Mouse (Mus musculus): Measurements from ENCODE around the gene Prss35.

The Prss35 gene

DNA sequence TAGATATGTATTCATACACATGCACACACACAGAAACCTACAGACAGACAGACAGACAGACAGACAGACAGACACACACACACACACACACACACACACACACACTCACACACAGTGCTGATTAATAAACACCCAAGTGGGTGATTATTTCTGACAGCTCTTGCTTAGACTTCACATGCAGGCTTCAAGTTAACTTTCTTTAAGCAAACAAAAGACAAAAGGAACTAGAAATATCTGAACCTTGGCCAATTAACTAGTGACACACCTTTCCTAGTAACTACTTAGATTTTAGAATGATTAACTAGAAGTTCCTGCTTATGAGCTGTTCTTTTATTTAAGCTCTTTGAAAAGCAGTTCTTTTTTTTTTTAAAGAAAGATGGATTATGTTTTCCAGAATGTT is 9.1 kb upstream of the Prss35 start:
- no peak for DNase-seq (ENCODE audit: low spot score in 2 of 2)

DNA sequence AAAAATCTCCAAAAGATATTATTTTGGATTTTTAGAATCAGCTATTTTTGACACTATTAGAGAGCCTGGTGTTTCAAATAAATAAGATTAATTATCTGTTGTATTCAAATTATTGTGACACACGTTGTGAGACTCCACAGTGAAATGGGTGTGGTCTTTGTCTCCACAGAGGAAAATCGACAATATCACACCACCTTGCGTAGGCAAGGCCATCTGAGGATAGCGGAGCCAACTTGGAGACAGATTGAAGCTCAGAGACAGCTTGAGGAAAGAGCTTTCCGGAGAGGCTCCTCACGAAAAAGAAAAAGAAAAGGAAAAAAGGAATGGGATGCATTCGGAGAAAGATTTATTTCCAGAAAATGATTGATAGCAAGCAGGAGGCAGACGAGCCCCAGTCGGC is 8.7 kb upstream of the Prss35 start:
- DNase-seq (ENCODE audit: low spot score in 2 of 2) = no peak

GRCm38 (mm10) chr9:86736991-86737390 is 6.5 kb upstream of the Prss35 start:
- no peak for DNase-seq (ENCODE audit: low spot score in 2 of 2)

- no peak for DNase-seq (ENCODE audit: low spot score in 2 of 2)
Measured at GRCm38 (mm10) chr9:86738067-86738466, 5.4 kb upstream of the Prss35 start.

DNA sequence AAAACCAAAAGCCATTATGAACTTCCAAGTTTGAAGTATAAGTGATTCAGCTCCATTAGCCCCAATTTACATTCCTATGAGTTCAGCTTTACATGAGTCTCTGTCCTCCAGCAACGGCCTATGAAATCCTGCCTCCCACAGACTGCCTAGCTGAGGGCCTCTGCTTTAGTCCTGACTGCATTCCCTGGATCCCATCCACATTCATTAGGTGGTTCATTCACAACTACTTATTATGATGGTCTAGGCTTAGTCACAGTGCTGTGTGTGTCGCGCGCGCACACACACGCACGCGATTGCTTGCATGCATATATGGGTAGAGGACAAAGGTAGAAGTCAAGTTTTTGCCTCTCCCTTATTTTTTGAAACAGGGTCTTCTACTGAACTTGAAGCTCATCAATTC is 4.6 kb upstream of the Prss35 start:
- no peak for DNase-seq (ENCODE audit: low spot score in 2 of 2)

- no peak for DNase-seq (ENCODE audit: low spot score in 2 of 2)
Measured at GRCm38 (mm10) chr9:86739971-86740370, 3.5 kb upstream of the Prss35 start.

- no peak for DNase-seq (ENCODE audit: low spot score in 2 of 2)
Measured at GRCm38 (mm10) chr9:86744041-86744440, 592 bp downstream of the Prss35 start.

DNA sequence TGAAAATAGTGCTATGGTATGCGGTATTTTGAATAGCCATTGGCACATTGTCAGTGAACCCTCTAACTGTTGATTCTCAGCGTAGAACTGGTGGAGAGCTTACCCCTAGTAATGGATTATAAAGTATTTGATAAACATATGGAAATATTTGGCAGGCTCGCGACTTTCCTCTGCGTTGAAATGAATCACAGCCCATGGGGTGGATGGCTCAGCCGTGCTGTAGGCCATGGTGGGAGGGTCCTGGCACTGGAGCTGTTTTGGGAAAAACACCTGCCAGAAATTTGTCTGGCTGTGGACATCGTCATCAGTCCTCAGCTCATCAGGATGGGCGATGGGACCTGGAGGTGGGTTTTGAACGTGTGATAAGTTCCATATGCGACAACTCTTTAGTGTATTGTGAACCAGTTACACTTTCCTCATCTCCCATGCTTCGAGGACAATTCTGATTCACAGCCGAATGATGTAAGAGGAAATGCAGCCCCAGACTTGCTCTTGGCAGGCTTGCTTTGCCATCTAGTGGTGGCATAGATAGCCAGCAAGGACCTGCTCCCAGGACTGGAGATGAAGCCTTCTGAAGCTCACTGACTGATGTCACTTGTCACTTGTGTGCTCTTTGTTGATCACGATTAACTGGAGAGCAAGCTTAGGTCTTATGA is 2.6 kb downstream of the Prss35 start:
- DNase-seq (ENCODE audit: low spot score in 2 of 2) = peak; percentile 68 to 87

GRCm38 (mm10) chr9:86762477-86763376 is 19.3 kb downstream of the Prss35 start:
- no peak for DNase-seq (ENCODE audit: low spot score in 2 of 2)

DNA sequence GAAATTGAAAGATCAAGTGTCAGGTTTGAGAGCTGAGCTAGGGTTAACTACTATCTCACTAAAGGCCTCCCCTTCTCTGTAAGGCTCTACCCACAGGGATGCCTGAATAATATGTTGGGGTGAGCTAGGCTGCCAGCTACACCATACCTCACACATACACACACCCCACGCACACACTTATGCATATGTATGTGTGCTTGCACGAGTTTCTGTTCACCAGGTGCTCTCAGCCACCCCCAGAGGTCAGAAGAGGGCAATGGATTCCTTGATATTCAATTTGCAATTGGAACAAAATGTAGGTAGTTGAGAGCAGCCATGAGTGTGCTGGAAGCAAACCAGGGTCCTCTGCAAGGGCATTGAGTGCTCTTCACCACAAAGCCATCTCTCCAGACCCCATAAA is 20.6 kb downstream of the Prss35 start:
- DNase-seq (ENCODE audit: low spot score in 2 of 2) = no peak

GRCm38 (mm10) chr9:86766991-86767390 is 23.5 kb downstream of the Prss35 start:
- no peak for DNase-seq (ENCODE audit: low spot score in 2 of 2)

DNA sequence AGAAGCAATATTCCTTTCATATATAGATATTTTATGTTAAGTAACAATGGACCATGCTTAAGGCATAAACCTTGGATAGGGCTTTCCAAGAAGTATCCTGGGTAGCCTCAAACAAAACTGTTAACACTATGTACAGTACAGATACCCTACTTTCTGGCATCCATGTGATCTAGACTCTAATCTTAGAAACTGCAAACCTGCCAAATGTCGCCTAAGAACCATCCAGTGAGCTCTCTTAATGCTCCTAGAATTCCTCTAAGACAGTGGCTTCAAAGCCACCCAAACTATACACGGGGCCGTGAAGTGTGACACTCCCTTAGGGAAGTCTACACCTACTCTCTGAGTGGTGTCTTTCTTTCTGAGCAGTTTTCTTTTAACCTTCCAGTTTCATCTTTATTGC is 29.4 kb downstream of the Prss35 start:
- DNase-seq (ENCODE audit: low spot score in 2 of 2) = no peak

- DNase-seq (ENCODE audit: low spot score in 2 of 2) = no peak
Measured at GRCm38 (mm10) chr9:86773996-86774395, 30.5 kb downstream of the Prss35 start.

GRCm38 (mm10) chr9:86775374-86775773 is 31.9 kb downstream of the Prss35 start:
- DNase-seq (ENCODE audit: low spot score in 2 of 2) = no peak

DNA sequence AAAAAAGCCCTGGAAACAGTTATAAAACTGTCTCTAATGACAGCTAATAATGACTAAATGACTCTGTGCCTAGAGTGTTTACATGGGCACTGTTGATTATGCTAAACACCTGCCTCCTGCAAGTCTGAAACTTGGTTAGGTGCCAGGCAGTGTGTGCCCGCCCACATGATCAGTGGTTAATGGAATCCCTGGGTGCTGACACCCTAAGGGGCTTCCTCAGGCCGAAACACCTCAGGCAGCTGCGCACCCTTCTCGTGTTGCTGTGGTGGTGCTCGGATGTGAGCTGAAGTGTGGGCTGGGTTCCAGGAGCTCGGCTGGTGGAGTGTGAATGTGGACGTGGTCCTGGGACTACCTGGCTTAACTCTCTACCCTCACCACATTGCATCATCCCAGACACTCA is 33.9 kb downstream of the Prss35 start:
- DNase-seq (ENCODE audit: low spot score in 2 of 2) = no peak

DNA sequence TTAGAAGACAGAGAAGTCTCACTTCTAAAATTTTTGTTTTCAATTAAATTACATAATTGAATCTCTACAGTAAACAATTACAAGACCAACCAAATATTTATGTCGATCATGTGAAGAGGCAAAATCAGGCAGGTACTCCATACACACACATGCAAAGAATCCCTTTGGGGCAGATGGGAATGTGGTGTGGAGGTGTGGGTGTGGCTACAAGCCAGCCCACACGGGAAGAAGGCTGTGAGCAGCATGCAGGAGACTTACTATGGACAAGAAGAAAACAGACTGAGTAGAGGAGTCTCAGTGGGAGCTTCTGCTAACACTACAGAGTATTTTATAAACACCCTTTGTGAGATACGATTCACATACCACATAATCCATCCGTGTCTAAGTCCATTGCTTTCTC is 34.8 kb downstream of the Prss35 start:
- no peak for DNase-seq (ENCODE audit: low spot score in 2 of 2)

DNA sequence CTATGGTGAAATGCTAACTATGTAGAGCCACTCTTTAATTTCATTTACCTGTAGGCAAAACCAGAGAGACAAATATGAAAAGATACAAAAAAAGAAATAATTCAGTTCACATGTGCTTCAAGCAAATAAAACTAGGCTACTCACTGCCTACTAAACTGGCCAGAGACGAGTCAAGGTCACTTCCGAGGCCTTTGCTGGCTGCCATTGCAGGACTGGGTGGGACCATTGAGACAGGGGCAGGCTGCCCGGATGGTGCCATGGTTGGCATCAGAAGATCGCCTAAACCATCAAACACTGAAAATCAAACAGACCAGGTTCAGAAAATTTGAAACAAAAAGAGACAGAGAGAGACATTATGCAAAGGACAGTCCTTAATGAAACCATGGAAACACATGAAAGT is 38.0 kb downstream of the Prss35 start:
- DNase-seq (ENCODE audit: low spot score in 2 of 2) = no peak

GRCm38 (mm10) chr9:86782836-86783235 is 39.4 kb downstream of the Prss35 start:
- DNase-seq (ENCODE audit: low spot score in 2 of 2) = no peak

GRCm38 (mm10) chr9:86789186-86789585 is 45.7 kb downstream of the Prss35 start:
- DNase-seq (ENCODE audit: low spot score in 2 of 2) = no peak

DNA sequence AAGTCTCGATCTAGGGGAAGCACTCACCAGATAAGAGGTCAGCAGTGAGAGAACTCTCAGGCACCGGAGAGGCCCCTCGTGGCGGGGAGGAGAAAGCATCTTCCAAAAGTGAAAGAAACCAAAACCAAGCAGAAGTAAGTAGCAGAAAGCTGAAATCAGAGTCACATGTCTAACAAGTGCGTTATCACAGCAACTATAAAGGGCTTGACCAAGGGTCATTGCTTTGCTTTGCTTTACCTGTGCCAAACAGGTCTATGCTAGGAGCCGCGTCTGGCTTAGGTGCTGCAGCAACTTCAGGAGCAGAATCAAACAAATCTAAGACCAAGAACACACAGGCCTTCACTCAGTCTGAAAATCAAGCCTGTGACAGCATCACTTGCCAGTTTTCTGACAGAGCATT is 48.5 kb downstream of the Prss35 start:
- no peak for DNase-seq (ENCODE audit: low spot score in 2 of 2)

- DNase-seq (ENCODE audit: low spot score in 2 of 2) = no peak
Measured at GRCm38 (mm10) chr9:86795236-86795635, 51.8 kb downstream of the Prss35 start.

DNA sequence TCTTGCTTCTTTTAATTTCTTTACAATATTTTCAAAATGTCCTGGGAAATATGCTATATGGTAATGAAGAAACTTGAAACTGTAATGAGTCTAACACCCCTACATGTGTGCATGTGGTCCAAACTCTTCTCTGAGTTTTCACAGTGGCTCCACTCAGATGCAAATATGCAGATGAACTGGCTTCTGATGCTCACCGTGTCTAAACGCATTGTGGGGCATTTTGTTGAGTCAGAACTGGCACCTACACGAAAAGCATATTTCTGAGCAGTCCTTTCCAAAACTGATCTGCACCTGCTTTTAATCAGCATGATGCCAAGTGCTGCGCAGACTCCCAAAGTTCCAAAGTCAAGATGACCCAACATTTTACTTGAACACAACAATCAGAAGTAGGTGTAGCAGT is 54.1 kb downstream of the Prss35 start:
- DNase-seq (ENCODE audit: low spot score in 2 of 2) = no peak

DNA sequence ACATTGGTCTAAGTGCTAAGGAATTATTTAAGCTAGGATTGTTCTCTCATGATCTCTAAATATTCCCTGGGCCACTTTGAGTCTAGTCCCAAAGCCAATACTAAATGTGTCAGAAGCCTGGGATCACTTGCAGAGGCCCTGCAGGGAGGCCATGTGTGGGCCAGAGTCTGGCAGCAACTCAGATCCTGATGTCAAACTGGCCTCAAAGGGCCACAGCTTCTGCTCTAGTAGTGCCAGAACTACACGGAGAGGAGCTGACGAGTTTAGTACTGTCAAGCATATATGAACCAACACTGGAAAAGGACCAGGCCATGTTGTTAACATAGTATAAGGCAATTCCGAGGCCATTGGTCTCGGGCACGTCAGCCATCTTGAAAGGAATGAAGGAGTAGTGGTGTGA is 54.7 kb downstream of the Prss35 start:
- DNase-seq (ENCODE audit: low spot score in 2 of 2) = no peak

All from frontal cortex, postnatal 36 days (tissue).